Mouse (Mus musculus) heart, embryonic 12.5 days (tissue): ENCODE results near the gene Dcaf8. TPM values are rescaled to one million over a fixed set of nuclear protein-coding genes. Genes with fewer than 3 reads are reported as not detected.

Experiments
- ATAC-seq: fragments of 200-750 bp; cut with Nextera tagmentation; 2 replicates; pipeline ENCODE4 v1.8.0; 2017; ENCODE audit warnings: moderate TSS enrichment, moderate library complexity; ENCODE audit not compliant: insufficient number of reproducible peaks, low FRiP score
- H3K27ac ChIP-seq: fragments of 300-500 bp; sonication (generic); 2 replicates; pipeline ENCODE4 v1.5.1; 2016; ENCODE audit warnings: mild to moderate bottlenecking, moderate library complexity; ENCODE audit not compliant: poor library complexity, severe bottlenecking
- H3K27me3 ChIP-seq: fragments of 300-500 bp; sonication (generic); replicated peaks from 2 replicates; pipeline ENCODE4 v1.6.1; 2016; ENCODE audit warnings: mild to moderate bottlenecking, moderate library complexity
- H3K36me3 ChIP-seq: fragments of 300-500 bp; sonication (generic); 2 replicates; pipeline ENCODE4 v1.6.1; 2016; ENCODE audit warnings: mild to moderate bottlenecking, moderate library complexity
- H3K4me1 ChIP-seq: fragments of 300-500 bp; sonication (generic); replicated peaks from 2 replicates; pipeline ENCODE4 v1.6.1; 2016; ENCODE audit warnings: mild to moderate bottlenecking
- H3K4me2 ChIP-seq: fragments of 300-500 bp; sonication (generic); 2 replicates; pipeline ENCODE4 v1.6.1; 2016; ENCODE audit warnings: mild to moderate bottlenecking, moderate library complexity
- H3K4me3 ChIP-seq: fragments of 300-500 bp; sonication (generic); 2 replicates; pipeline ENCODE4 v1.5.1; 2016; ENCODE audit warnings: mild to moderate bottlenecking
- H3K9ac ChIP-seq: fragments of 300-500 bp; sonication (generic); 2 replicates; pipeline ENCODE4 v1.6.1; 2016; ENCODE audit warnings: mild to moderate bottlenecking, moderate library complexity
- H3K9me3 ChIP-seq: fragments of 300-500 bp; sonication (generic); replicated peaks from 2 replicates; pipeline ENCODE4 v1.6.1; 2016; ENCODE audit warnings: mild to moderate bottlenecking, moderate library complexity
- WGBS: fragments of 180-500 bp; shearing (Covaris S2); methylation state at CpG from one replicate; pipeline ENCODE4 v1.1.7; 2016; 5-methylcytosine and 5-hydroxymethylcytosine counted together
- polyA plus RNA-seq: library from polyadenylated mRNA; unstranded; fragments of >200 nt; fragmentation: Nextera tagmentation; extraction: Ambion mirVana; gene quantifications from 2 replicates; pipeline ENCODE4 v1.2.1, GENCODE M21; 2016

Dcaf8 gene
- polyA plus RNA-seq, 1 experiment from 2014 or later: 123 TPM

- 96% methylated on average over 21 of the region's 21 CpGs for WGBS
- Histone ChIP-seq H3K27me3 (no peaks in the 10 kb centered on the region), H3K27ac (no peak overlapping the region), H3K4me1 (peaks cover 11% of the 10 kb centered on the region), H3K9ac (no peak overlapping the region), H3K36me3 (peaks cover 85% of the 10 kb centered on the region), H3K4me2 (no peak overlapping the region), H3K4me3 (no peak overlapping the region), H3K9me3 (no peaks in the 10 kb centered on the region)
- no peak for ATAC-seq
These were observed 24.5 kb downstream of the Dcaf8 start for GRCm38 (mm10) chr1:172172381-172172780.

- no peak for ATAC-seq
- Histone ChIP-seq H3K4me1 (peaks cover 11% of the 10 kb centered on the region), H3K4me3 (no peak overlapping the region), H3K36me3 (peaks cover 84% of the 10 kb centered on the region), H3K27me3 (no peaks in the 10 kb centered on the region), H3K9me3 (no peaks in the 10 kb centered on the region), H3K4me2 (no peak overlapping the region), H3K27ac (no peak overlapping the region), H3K9ac (no peak overlapping the region)
- 88% methylated on average over 5 of the region's 5 CpGs for WGBS
These were observed 25.3 kb downstream of the Dcaf8 start for GRCm38 (mm10) chr1:172173181-172173580.

DNA sequence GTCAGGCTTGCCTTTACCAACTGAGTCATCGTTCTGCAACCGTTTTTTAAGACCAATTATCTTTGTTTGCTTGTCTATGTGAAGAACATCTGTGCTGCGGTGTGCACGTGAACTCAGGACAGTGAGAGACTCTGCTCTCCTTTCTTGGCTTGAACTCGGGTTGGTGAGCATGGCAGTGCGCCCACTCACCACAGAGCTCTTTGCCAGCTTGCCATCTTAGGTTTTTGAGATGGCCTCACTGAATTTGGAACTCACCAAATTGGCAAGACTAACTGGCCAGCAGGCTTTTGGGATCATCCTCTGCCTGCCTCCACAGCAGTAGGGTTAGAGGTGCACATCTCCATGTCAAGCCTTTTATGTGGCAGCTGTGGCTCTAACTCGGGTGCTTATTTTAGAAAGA lies 29.9 kb downstream of the Dcaf8 start:
- Histone ChIP-seq H3K4me2 (no peak overlapping the region), H3K9ac (no peak overlapping the region)
- no peak for ATAC-seq

DNA sequence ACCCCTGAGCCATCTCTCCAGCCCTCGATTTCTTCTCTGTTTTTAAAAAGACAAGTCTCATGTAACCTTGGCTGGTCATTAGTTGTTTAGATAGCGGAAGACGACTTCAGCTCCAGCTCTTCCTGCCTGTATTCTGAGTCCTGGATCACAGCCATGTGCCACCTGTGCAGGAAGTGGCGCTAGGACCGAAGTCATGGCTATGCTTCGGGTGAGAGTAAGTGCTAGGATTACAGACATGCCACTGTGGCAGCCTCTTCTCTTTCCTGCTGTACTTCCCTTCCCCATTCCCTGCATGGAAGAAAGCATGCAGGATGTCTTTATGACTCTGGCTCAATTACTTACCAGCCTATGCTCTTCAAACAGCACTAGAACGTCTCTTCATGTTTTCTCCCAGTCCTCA lies 31.2 kb downstream of the Dcaf8 start:
- Histone ChIP-seq H3K4me2 (no peak overlapping the region), H3K36me3 (peaks cover 68% of the 10 kb centered on the region), H3K4me3 (no peak overlapping the region), H3K4me1 (peaks cover 4% of the 10 kb centered on the region), H3K27ac (no peak overlapping the region), H3K9me3 (no peaks in the 10 kb centered on the region), H3K27me3 (no peaks in the 10 kb centered on the region), H3K9ac (no peak overlapping the region)
- no peak for ATAC-seq
- 74% methylated on average over 7 of the region's 7 CpGs for WGBS

More for the DNA sequence above, 29.9 kb downstream of the Dcaf8 start:
- H3K27me3 ChIP-seq: no peaks in the 10 kb centered on the region
- H3K9me3 ChIP-seq: no peaks in the 10 kb centered on the region
- WGBS: 88% methylated on average over 7 of the region's 7 CpGs
- H3K4me3 ChIP-seq: no peak overlapping the region
- H3K4me1 ChIP-seq: peaks cover 11% of the 10 kb centered on the region
- peaks cover 75% of the 10 kb centered on the region for H3K36me3 ChIP-seq
- no peak overlapping the region for H3K27ac ChIP-seq

DNA sequence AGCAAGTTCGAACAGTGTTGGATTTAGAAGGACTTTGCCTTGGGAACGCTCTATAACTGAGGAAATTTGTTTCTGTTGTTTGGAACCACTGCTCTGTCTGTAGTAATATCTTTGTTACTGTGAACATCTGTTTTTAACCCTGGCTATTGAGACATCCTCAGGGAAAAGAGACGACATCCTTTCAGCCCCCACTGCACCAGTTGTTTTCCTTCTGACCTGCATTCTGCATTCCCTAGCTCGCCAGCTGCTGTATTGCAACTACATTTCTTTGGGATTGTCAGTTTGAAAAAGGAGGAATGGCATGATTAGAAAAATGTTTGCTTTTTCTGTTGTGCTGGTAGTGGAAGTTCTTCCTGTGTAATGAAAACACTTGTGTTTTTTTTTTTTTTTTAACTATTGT lies 33.0 kb downstream of the Dcaf8 start:
- peaks cover 62% of the 10 kb centered on the region for H3K36me3 ChIP-seq

GRCm38 (mm10) chr1:172181777-172182176 lies 33.9 kb downstream of the Dcaf8 start:
- Histone ChIP-seq H3K27ac (no peak overlapping the region), H3K9ac (no peak overlapping the region), H3K9me3 (no peaks in the 10 kb centered on the region), H3K36me3 (peaks cover 68% of the 10 kb centered on the region), H3K4me2 (no peak overlapping the region), H3K4me3 (no peak overlapping the region), H3K4me1 (no peaks in the 10 kb centered on the region), H3K27me3 (no peaks in the 10 kb centered on the region)
- WGBS: 95% methylated on average over 3 of the region's 3 CpGs
- no peak for ATAC-seq

More for the DNA sequence above, 33.0 kb downstream of the Dcaf8 start:
- no peak overlapping the region for H3K27ac ChIP-seq
- WGBS: 76% methylated on average over 4 of the region's 4 CpGs
- ATAC-seq: no peak
- H3K27me3 ChIP-seq: no peaks in the 10 kb centered on the region
- no peaks in the 10 kb centered on the region for H3K4me1 ChIP-seq
- no peak overlapping the region for H3K4me2 ChIP-seq
- no peak overlapping the region for H3K9ac ChIP-seq
- no peaks in the 10 kb centered on the region for H3K9me3 ChIP-seq
- H3K4me3 ChIP-seq: no peak overlapping the region

GRCm38 (mm10) chr1:172183056-172183455 lies 35.2 kb downstream of the Dcaf8 start:
- ATAC-seq: no peak
- H3K9ac ChIP-seq: no peak overlapping the region
- no peak overlapping the region for H3K4me3 ChIP-seq
- no peaks in the 10 kb centered on the region for H3K4me1 ChIP-seq
- no peak overlapping the region for H3K27ac ChIP-seq
- H3K4me2 ChIP-seq: no peak overlapping the region
- no peaks in the 10 kb centered on the region for H3K9me3 ChIP-seq
- 95% methylated on average over 6 of the region's 6 CpGs for WGBS
- H3K27me3 ChIP-seq: no peaks in the 10 kb centered on the region
- peaks cover 73% of the 10 kb centered on the region for H3K36me3 ChIP-seq

DNA sequence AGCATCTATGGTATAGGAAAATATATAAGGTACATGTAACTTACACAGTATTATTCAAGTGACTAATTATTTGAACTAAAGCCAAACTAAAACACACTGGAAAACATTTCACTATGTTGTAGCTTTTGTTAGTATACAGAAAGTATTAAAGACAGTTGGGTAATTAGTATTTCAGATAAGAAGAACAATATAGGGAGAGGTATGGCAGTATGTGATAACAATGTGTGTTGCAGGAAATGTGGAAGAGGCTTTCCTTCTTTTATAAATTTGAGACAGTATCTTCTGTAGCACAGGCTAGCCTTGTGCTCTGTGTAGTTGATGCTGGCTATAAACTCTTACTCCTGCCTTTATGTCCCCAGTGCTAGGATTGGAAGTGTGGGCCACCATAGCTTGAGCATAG lies 36.0 kb downstream of the Dcaf8 start:
- no peak overlapping the region for H3K4me3 ChIP-seq
- no peak for ATAC-seq
- H3K9ac ChIP-seq: no peak overlapping the region
- H3K27ac ChIP-seq: no peak overlapping the region
- H3K36me3 ChIP-seq: peaks cover 74% of the 10 kb centered on the region
- no peak overlapping the region for H3K4me2 ChIP-seq
- no peaks in the 10 kb centered on the region for H3K4me1 ChIP-seq
- no peaks in the 10 kb centered on the region for H3K9me3 ChIP-seq
- H3K27me3 ChIP-seq: no peaks in the 10 kb centered on the region

DNA sequence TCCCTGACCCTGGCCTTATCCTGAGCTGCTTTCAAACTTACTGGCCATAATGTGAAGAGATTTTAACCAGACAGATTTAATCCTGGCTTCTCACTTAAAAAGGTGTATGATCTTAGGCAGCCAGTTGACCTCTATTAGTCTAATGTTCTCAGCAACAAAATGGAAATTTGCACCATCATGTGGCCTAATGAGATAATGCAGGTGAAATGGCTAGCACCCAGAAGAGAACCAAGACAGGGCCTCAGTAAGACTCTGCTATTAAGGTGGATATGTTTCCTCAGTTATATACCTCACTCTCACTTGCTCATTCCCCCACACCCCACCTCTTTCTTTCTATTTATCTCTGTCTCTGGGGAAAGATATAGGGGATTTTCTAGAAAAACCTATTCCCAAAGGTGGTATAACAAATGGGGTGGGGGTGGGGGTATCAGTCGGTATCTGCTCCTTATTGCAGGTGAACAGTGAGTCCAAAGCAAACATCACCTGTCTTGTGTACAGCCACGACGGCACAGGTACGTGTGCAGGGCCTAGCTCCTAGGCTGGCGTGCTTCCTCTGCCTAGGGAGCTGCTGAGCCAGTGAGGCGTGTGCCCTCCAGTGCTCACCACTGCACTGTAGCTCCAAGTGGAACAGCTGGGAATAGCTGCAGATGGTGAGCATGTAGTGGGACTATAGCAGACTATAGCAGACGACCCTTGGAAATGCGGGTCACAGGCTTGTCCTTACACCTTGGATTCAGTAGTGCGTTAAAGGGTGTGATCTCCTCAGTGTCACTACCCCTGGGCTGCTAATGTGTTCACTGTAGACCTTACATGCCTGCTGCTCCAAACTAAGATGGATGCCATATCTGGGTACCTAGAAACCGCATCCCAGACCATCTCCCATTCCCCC lies 38.8 kb downstream of the Dcaf8 start:
- H3K4me2 ChIP-seq: no peak overlapping the region
- H3K4me3 ChIP-seq: no peak overlapping the region
- H3K9ac ChIP-seq: no peak overlapping the region
- H3K27me3 ChIP-seq: no peaks in the 10 kb centered on the region
- ATAC-seq: no peak
- H3K4me1 ChIP-seq: no peaks in the 10 kb centered on the region
- no peak overlapping the region for H3K27ac ChIP-seq
- H3K9me3 ChIP-seq: no peaks in the 10 kb centered on the region
- H3K36me3 ChIP-seq: peaks cover 74% of the 10 kb centered on the region
- WGBS: 92% methylated on average over 10 of the region's 10 CpGs

DNA sequence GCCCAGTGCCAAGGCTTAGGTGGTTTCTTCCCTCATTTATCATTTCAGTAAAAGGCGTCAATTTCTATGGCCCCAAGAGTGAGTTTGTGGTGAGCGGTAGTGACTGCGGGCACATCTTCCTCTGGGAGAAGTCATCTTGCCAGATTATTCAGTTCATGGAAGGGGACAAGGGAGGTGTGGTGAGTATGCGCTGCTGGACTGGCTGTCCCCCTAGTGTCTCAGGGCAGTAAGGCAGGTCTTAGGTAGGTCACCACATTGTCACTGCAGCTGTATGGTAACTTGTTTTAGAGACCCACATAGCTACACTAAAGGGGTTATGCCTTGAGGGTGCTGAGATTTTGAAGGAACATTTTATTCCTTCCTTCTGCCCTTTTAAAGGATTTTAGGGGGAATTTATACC lies 41.0 kb downstream of the Dcaf8 start:
- 72% methylated on average over 4 of the region's 4 CpGs for WGBS
- Histone ChIP-seq H3K9ac (no peak overlapping the region), H3K4me3 (no peak overlapping the region), H3K9me3 (no peaks in the 10 kb centered on the region), H3K27me3 (no peaks in the 10 kb centered on the region), H3K4me1 (no peaks in the 10 kb centered on the region), H3K27ac (no peak overlapping the region), H3K4me2 (no peak overlapping the region), H3K36me3 (peaks cover 81% of the 10 kb centered on the region)
- ATAC-seq: no peak

- no peak for ATAC-seq
- Histone ChIP-seq H3K4me3 (no peak overlapping the region), H3K4me2 (no peak overlapping the region), H3K27ac (no peak overlapping the region), H3K4me1 (peaks cover 3% of the 10 kb centered on the region; the same call in 1 of the 2 replicates), H3K9ac (no peak overlapping the region), H3K27me3 (no peaks in the 10 kb centered on the region), H3K36me3 (peaks cover 87% of the 10 kb centered on the region), H3K9me3 (no peaks in the 10 kb centered on the region)
- WGBS: 79% methylated on average over 2 of the region's 2 CpGs
These were observed 43.7 kb downstream of the Dcaf8 start for GRCm38 (mm10) chr1:172191578-172191977.

- WGBS: 94% methylated on average over 3 of the region's 3 CpGs
- no peak overlapping the region for H3K9ac ChIP-seq
- H3K9me3 ChIP-seq: no peaks in the 10 kb centered on the region
- H3K4me2 ChIP-seq: no peak overlapping the region
- no peak overlapping the region for H3K4me3 ChIP-seq
- H3K27ac ChIP-seq: no peak overlapping the region
- peaks cover 87% of the 10 kb centered on the region for H3K36me3 ChIP-seq
- H3K4me1 ChIP-seq: peaks cover 3% of the 10 kb centered on the region; the same call in 1 of the 2 replicates
- no peak for ATAC-seq
- no peaks in the 10 kb centered on the region for H3K27me3 ChIP-seq
These were observed 44.3 kb downstream of the Dcaf8 start for GRCm38 (mm10) chr1:172192217-172192616.
